Mouse (Mus musculus) gastrocnemius, postnatal 14 days (tissue): Measurements from ENCODE around the gene B3galt4. TPM values are rescaled to one million over a fixed set of nuclear protein-coding genes. Genes with fewer than 3 reads are reported as not detected.

Source experiments
- DNase-seq: peaks from one replicate; pipeline ENCODE4 v3.0.0; 2021; ENCODE audit warnings: mixed read lengths
- intact Hi-C: fragments of 180-260 bp; cut with DNase I; formaldehyde crosslinking; loops from one replicate; pipeline ENCODE4 v1.15.1; 2025; ENCODE audit warnings: low total_unique reads
- total RNA-seq, 2 experiments: library from RNA; stranded (reverse); gene quantifications; 2 replicates each; pipeline ENCODE4 v1.2.3; 2021

The B3galt4 gene
- total RNA-seq, 2 experiments from 2014 or later, result 2.3 to 2.7 TPM

DNA sequence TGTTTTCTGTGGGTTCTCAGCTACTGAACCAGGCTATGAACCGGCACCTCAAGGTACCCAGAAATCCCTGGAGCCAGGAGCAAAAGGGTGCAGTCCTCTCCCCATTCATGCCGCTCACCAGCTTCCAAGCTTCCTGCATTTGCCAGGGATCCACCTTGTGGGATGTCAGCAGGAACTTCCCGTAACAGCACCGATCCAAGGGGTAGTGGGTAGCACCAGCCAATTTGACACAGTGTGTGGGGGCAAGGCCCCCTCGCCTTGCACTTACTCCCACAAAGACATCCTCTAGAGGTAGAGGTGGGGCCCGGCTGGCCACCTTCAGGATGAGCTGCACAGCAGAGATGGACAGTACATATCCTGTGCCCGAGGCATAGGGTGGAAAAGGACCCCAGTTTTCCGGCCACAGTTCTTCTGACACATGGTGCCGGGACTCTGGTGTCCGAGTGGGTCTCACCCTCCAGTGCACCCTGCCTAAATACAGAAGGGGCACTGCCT, 1.1 kb downstream of the B3galt4 start:
- intact Hi-C loops, result no loop called here
- no peak for DNase-seq

- no peak for DNase-seq
- intact Hi-C loops, result no loop called here
Observed at GRCm38 (mm10) chr17:33948905-33949537, 2.3 kb downstream of the B3galt4 start.

- DNase-seq, result no peak
- intact Hi-C loops, result no loop called here
Observed at GRCm38 (mm10) chr17:33948090-33948904, 3.0 kb downstream of the B3galt4 start.

DNA sequence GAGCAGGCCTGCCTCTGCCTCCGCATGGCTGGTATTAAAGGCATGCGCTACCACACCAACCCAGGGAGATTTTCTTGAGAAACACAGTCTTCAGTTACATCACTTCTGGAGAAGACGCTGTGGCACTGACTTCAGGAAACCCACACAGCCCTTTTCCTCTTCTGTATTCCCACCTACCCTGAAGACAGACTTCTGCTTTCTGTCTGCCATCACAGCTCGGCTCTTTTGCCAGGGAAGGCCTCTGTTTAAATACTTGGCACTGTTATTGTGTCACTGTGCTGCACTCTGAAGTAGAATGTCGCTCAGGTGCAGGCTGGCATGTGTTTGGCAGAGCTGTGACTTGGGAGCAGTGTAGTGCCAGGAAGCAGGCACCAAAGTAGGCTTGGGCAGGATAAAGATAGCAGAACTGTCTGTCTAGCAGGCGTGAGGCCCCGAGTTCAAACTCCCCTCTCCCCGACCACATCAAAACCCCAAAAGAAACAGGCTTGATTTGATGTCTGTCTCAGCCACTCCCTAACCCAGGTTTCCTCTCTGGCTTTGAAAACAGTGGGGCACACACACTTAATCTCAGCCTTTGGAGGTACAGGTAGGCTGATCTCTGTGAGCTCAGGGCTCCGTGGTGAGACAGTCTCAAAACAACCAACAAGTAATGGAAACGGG, 3.7 kb downstream of the B3galt4 start:
- intact Hi-C loops, result no loop called here
- no peak for DNase-seq

DNA sequence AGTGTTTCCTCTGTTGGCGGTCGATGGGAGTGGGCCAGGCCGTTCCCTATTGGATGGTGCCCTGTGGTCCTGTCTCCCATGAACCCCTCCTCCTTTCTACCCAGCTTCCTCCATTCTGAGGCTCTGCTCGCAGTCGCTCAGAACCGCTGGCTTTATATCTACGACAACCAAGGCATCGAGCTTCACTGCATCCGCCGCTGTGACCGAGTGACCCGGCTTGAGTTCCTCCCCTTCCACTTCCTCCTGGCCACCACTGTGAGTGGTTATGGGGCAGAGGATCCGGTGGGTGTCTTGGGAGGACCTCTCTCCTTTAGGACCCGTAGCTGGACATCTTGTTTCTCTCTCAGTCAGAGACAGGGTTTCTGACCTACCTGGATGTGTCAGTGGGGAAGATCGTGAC, 7.8 kb downstream of the B3galt4 start:
- intact Hi-C loops, result no loop called here
- no peak for DNase-seq

- no peak for DNase-seq
- intact Hi-C loops, result no loop called here
Observed at GRCm38 (mm10) chr17:33941381-33941780, 9.9 kb downstream of the B3galt4 start.

GRCm38 (mm10) chr17:33940981-33941380, 10.3 kb downstream of the B3galt4 start:
- intact Hi-C loops, result no loop called here
- no peak for DNase-seq

GRCm38 (mm10) chr17:33940206-33940805, 11.0 kb downstream of the B3galt4 start, which contains the start of the genes Pfdn6 and Wdr46:
Gene Pfdn6 (minus strand): TSS chr17:33940343.
Gene Wdr46 (plus strand): TSS chr17:33940660.
- peak; percentile 85 for DNase-seq
- intact Hi-C loops, result no loop called here

GRCm38 (mm10) chr17:33938783-33939182, 12.5 kb downstream of the B3galt4 start:
- intact Hi-C loops, result no loop called here

DNA sequence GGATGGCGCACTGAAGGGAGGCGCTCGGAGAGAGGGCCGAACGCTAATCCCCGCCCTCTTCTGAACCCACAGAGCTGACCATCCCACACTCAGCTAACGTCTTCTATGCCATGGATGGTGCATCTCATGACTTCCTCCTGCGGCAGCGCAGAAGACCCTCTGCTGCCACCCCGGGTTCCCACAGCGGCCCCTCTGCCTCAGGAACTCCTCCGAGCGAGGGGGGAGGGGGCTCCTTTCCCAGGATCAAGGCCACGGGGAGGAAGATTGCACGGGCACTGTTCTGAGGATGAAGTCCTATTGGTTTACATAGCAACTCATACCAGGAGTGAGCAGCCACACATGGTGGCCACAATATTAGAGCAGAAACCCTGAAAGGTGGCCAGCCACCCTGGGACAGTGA, 14.3 kb downstream of the B3galt4 start:
- no peak for DNase-seq
- intact Hi-C loops, result no loop called here

More at GRCm38 (mm10) chr17:33938783-33939182, 12.5 kb downstream of the B3galt4 start:
- DNase-seq, result no peak

DNA sequence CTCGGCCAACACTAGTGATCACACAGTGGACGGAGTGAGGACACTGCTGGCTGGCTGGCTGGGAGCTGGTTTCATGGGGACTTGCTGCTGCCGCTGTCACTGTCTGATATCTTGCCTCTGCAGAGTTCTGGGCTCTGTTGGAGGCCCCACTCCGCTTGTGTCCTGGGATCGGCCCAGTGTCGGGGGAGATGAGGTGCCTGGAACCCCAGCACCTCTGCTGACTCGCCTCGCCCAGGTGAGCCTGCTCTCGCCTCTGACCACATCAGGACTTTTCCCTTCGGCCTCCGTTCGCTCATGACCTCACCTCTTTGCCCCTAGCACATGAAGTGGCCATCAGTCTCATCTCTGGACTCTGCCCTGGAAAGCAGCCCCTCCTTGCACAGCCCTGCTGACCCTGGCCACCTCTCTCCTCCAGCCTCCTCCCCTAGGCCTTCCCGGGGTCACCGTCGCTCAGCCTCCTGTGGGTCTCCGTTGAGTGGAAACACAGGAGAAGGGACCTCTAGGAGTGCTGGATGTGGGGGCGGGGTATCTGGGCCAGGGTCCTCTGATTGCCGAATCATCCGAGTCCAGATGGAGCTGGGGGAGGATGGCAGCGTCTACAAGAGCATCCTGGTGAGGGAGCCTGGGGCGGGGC, 15.7 kb downstream of the B3galt4 start:
- no peak for DNase-seq
- intact Hi-C loops, result no loop called here

GRCm38 (mm10) chr17:33932970-33933369, 18.3 kb downstream of the B3galt4 start:
- intact Hi-C loops, result no loop called here
- DNase-seq, result no peak

GRCm38 (mm10) chr17:33932448-33932847, 18.8 kb downstream of the B3galt4 start:
- intact Hi-C loops, result no loop called here

GRCm38 (mm10) chr17:33931947-33932346, 19.3 kb downstream of the B3galt4 start:
- DNase-seq, result no peak
- intact Hi-C loops, result no loop called here

More at GRCm38 (mm10) chr17:33932448-33932847, 18.8 kb downstream of the B3galt4 start:
- no peak for DNase-seq

DNA sequence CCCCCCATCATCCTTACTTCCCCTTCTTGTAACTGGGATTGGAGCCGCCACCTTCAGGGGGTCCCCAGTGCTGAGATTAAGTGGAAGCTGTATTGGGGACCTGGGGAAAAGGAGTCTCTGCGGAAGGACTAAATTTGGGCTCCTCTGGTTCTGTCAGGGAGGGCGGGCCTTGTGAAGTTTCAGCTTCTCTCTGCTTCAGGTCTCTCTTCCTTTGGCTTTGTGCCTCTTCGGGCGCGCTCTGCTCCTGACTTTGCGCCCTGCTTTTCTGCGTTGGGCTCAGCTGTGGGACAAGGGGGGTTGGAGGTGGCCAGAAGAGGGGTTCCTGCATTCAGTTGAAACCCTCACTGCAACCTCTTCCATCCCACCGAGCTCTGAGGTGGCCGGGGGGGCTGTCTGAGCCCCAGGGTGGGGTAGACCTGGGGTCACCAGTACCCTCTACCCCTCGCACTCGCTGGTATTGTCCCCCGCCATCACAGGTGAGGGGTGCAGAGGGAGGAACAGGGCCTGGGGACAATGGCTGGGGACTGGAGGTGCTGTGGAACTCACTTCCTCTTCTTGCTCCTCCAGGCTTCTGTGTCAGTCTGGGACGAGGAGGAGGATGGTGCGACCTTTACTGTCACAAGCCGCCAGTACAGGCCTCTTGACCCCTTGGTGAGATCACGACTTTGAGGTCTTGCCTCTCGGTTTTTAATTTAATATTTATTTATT, 20.0 kb downstream of the B3galt4 start:
- intact Hi-C loops, result no loop called here
- no peak for DNase-seq

- no peak for DNase-seq
- intact Hi-C loops, result no loop called here
Observed at GRCm38 (mm10) chr17:33930280-33931158, 20.8 kb downstream of the B3galt4 start.

- peak; percentile 94 for DNase-seq
- intact Hi-C loops, result no loop called here
Observed at GRCm38 (mm10) chr17:33929371-33930279, 21.7 kb downstream of the B3galt4 start, which contains the start of gene Rgl2. Gene Rgl2 (plus strand): TSS chr17:33929543.
